ENCODE assay signal across 17 mouse cellular contexts in the genomic region with DNA sequence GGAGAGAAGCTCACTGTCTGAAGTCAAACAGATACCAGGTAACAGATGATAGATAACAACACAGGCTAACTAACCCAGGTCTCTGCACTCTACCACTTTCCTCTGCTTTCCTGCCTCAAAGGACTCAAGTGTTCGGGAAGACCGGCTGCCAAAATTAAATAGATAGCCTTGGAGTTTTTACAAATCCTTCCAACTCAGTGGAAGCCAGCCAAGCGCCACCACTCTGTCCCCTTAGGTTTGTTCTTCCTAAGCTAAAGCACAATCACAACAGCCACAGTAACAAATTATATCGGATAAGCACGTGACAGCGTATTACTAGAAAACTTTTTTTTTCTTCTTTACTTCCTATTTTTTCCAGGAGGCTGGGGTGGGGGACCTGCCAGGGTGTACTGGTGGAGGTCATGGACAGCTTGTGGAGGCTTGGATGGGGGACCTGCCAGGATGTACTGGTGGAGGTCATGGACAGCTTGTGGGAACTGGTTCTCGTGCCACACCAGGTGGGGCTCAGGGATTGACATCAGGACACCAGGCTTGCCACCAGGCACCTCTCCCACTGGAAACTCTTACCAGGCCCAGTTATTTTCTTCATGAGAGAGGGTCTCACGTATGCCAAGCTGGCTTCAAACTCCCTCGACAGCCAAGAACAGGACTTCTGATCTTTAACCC. TPM values are rescaled to one million over a fixed set of nuclear protein-coding genes. Genes with fewer than 3 reads are reported as not detected.
DNase-seq lines count a peak whose midpoint lies in the region; ATAC-seq and TF ChIP-seq lines count a peak whose summit lies in the region.
"Had no signal": no experiment of that assay in that cellular context is flagged by ENCODE, and none has a peak within 500 bp of the region (broad histone marks: within the 10 kb centered on the region; RNA-seq: fewer than 3 reads in every experiment).

No protein-coding gene starts in this region.

- no peak overlapping the region for H3K9ac ChIP-seq in lung, embryonic 14.5 days
- H3K9ac ChIP-seq: forebrain, postnatal 0 days; heart, embryonic 12.5 days; limb, embryonic 15.5 days; neural tube, embryonic 13.5 days had no signal

- H3K9me3 ChIP-seq in lung, embryonic 14.5 days (ENCODE audit: low read depth, low read length): no peaks in the 10 kb centered on the region
- H3K9me3 ChIP-seq: limb, embryonic 15.5 days; neural tube, embryonic 13.5 days had no signal

- peaks cover 11% of the 10 kb centered on the region for H3K4me1 ChIP-seq in lung, embryonic 14.5 days (ENCODE audit: insufficient read depth)

- H3K4me3 ChIP-seq in lung, embryonic 14.5 days (ENCODE audit: low read depth, low read length): no peak overlapping the region
- H3K4me3 ChIP-seq: heart, embryonic 12.5 days; limb, embryonic 15.5 days; neural tube, embryonic 13.5 days had no signal

- ATAC-seq in lung, embryonic 14.5 days (ENCODE audit: insufficient read depth): no peak
- ATAC-seq in frontal cortex, adult (ENCODE audit: low TSS enrichment): no peak
- ATAC-seq: forebrain, postnatal 0 days had no signal

- H3K27me3 ChIP-seq in lung, embryonic 14.5 days (ENCODE audit: insufficient read depth, low read length): no peaks in the 10 kb centered on the region
- H3K27me3 ChIP-seq: CH12.LX; heart, embryonic 12.5 days; limb, embryonic 15.5 days; neural tube, embryonic 13.5 days had no signal

- no peaks in the 10 kb centered on the region for H3K36me3 ChIP-seq in lung, embryonic 14.5 days (ENCODE audit: insufficient read depth)
- H3K36me3 ChIP-seq: heart, embryonic 12.5 days; limb, embryonic 15.5 days; neural tube, embryonic 13.5 days had no signal

- H3K27ac ChIP-seq in lung, embryonic 14.5 days (ENCODE audit: low read depth): no peak overlapping the region
- H3K27ac ChIP-seq: limb, embryonic 15.5 days; neural tube, embryonic 13.5 days had no signal

- no peak for TF ChIP-seq CTCF in lung, embryonic 14.5 days (IDR thresholded peaks at IDR 0.05; ENCODE audit: low read depth)

- no peak overlapping the region for H3K4me2 ChIP-seq in lung, embryonic 14.5 days
- H3K4me2 ChIP-seq: heart, embryonic 12.5 days; limb, embryonic 15.5 days; neural tube, embryonic 13.5 days had no signal

- intact Hi-C loops in heart, postnatal 25 days (cut with DNase I): no loop called here

- WGBS in lung, embryonic 14.5 days: 62% methylated on average over 9 of the region's 9 CpGs

- peak; percentile 57 for DNase-seq in adrenal gland, adult 2 months
- no peak for DNase-seq in adrenal gland, adult 8-10 months
- peak; percentile 41 for DNase-seq in heart, postnatal 4 days
- no peak for DNase-seq in heart, postnatal 25 days (ENCODE audit: low spot score)
- peak; percentile 35 for DNase-seq in lung, embryonic 14.5 days
- DNase-seq in lung, postnatal 36 days: no peak
- no peak for DNase-seq in c-Kit-positive CD71-positive TER-119-positive erythroid progenitor cells, embryonic 14.5 days (ENCODE audit: low spot score)
- DNase-seq: cerebellum, adult 9-11 months; forebrain, postnatal 0 days; gastrocnemius, postnatal 14 days; lung, postnatal 14 days; thymus, postnatal 14 days had no signal

RNA-seq across cellular contexts. Expression of gene Sestd1, which starts 5.3 kb away (rescaled TPM):
- total RNA-seq in adrenal gland, adult 2 months (2021): 10 to 100 TPM; 15.6 to 16.4 TPM
- polyA plus RNA-seq in adrenal gland, adult 2 months (2012; rRNA removed): 1.5 and 2.7 TPM in 2 replicates
- total RNA-seq in adrenal gland, adult 8-10 months (2022): 10 to 100 TPM; 18.8 to 23.2 (median 20.4) TPM
- total RNA-seq in heart, postnatal 4 days (2021): 10 to 100 TPM; 31.4 to 33.3 TPM
- total RNA-seq in heart, postnatal 25 days (2021): 10 to 100 TPM; 20.3 to 21.2 TPM
- polyA plus RNA-seq in lung, embryonic 14.5 days (2014; fragmentation: Nextera tagmentation; extraction: Ambion mirVana): 23.7 and 27.9 TPM in 2 replicates
- total RNA-seq: CH12.LX had no signal

Comparison
In these comparisons a context has a peak if more than half of its experiments do, and no peak if none do; other contexts are left out.
1. DNase-seq: peak in adrenal gland, adult 2 months (single experiment), heart, postnatal 4 days (single experiment) and lung, embryonic 14.5 days (single experiment); none in adrenal gland, adult 8-10 months (single experiment), heart, postnatal 25 days (single experiment), lung, postnatal 36 days (single experiment) and c-Kit-positive CD71-positive TER-119-positive erythroid progenitor cells, embryonic 14.5 days (single experiment).